Mouse (Mus musculus): ENCODE data around the gene Ssmem1.

Ssmem1 gene

GRCm38 (mm10) chr6:30554092-30554491, 44.4 kb downstream of the Ssmem1 start:
- no peak for DNase-seq (ENCODE audit: low spot score)

GRCm38 (mm10) chr6:30554621-30555170, 45.0 kb downstream of the Ssmem1 start:
- DNase-seq (ENCODE audit: low spot score): no peak

GRCm38 (mm10) chr6:30556080-30556479, 46.4 kb downstream of the Ssmem1 start:
- no peak for DNase-seq (ENCODE audit: low spot score)

GRCm38 (mm10) chr6:30559726-30560125, 50.1 kb downstream of the Ssmem1 start:
- no peak for DNase-seq (ENCODE audit: low spot score)

- DNase-seq (ENCODE audit: low spot score): no peak
Observed at GRCm38 (mm10) chr6:30562132-30562531, 52.5 kb downstream of the Ssmem1 start.

GRCm38 (mm10) chr6:30563575-30563974, 53.9 kb downstream of the Ssmem1 start:
- DNase-seq (ENCODE audit: low spot score): no peak

GRCm38 (mm10) chr6:30564051-30564450, 54.4 kb downstream of the Ssmem1 start:
- DNase-seq (ENCODE audit: low spot score): no peak

GRCm38 (mm10) chr6:30568069-30568468, 58.4 kb downstream of the Ssmem1 start, which contains the start of gene Cpa4:
Gene Cpa4, plus strand, starts transcription at chr6:30568369.
- DNase-seq (ENCODE audit: low spot score): no peak

GRCm38 (mm10) chr6:30569331-30569730, 59.7 kb downstream of the Ssmem1 start:
- DNase-seq (ENCODE audit: low spot score): no peak
